Mouse (Mus musculus): Measurements from ENCODE around the gene Ppp1r12a. TPM values are rescaled to one million over a fixed set of nuclear protein-coding genes. Genes with fewer than 3 reads are reported as not detected.
A peak's percentile ranks its signal among the peaks of the same experiment; 100 is the strongest.

Ppp1r12a gene
- 62.9 and 71.9 TPM in 2 replicates for polyA plus RNA-seq (2016; fragmentation: Nextera tagmentation; extraction: Ambion mirVana)

DNA sequence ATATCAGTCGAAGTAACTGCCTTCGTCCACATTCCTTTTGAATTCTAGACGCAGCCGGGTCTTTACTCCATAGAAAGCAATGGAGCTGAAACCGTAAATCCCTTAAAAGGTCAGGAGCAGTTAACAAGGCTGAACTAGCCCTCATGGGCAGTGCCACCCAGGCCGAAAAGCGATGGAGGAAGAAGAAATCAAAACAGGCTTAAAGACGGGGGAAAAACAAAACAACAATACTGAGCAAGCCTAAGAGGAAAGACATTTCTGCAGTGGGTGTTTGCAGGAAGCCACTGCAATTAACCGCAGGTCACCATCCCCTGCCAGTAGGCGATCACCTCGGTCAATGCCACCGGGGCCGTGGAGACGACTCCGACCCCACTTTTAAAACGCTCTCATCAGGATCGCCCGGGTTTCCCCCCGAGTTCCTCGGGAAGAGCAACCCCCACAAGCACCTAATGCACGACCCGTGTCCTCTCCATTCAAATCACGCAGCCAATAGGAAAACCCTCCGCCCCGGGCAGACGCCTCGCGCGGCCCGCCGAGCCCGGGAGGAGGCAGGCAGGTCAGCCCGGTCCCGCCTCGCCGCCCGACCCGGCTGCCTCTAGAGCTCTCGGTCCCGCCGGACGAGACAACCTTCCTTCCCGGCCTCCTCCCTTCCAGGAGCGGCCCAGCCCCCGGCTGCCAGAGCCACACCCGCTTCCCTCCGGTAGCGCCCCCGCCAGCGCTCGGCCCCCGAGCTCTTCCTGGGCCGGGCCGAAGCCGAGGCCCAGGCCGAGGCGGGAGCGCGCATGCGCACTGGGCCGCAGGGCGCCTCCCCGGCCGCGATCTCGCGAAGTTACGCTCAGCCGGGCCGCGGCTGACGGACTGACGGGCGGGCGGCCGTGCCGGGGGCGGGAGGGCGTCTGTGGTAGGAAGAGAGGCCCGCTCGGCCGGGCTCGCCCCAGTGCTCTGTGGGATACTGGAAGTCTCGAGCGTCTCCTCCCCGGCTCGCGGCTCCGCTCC lies at the start of gene Ppp1r12a:
Gene Ppp1r12a, plus strand, starts transcription at position 933 of the 996 bp plus-strand sequence.
- Histone ChIP-seq H3K4me3 (peak within 1 kb of the TSS; percentile 84), H3K9me3 (replicated peaks) (no peaks in the 10 kb centered on the region), H3K27ac (peak within 1 kb of the TSS; percentile 99), H3K4me1 (peaks cover 20% of the 10 kb centered on the region), H3K27me3 (ENCODE audit: low read depth, poor library complexity, severe bottlenecking) (no peaks in the 10 kb centered on the region), H3K36me3 (no peaks in the 10 kb centered on the region)
- WGBS: under 1% methylated on average over 87 of the region's 89 CpGs
- DNase-seq (ENCODE audit: low spot score): peak; percentile 95

GRCm38 (mm10) chr10:108113361-108114237 lies 48.4 kb upstream of the Ppp1r12a start:
- no peaks in the 10 kb centered on the region for H3K9me3 ChIP-seq (replicated peaks)
- peak overlapping the region; percentile 17; the same call in 1 of the 2 replicates for H3K4me3 ChIP-seq
- peaks cover 5% of the 10 kb centered on the region for H3K4me1 ChIP-seq
- peak; percentile 38 for DNase-seq (ENCODE audit: low spot score)
- no peak overlapping the region for H3K27ac ChIP-seq
- no peaks in the 10 kb centered on the region for H3K36me3 ChIP-seq
- 54% methylated on average over 17 of the region's 17 CpGs for WGBS
- H3K27me3 ChIP-seq (ENCODE audit: low read depth, poor library complexity, severe bottlenecking): no peaks in the 10 kb centered on the region

DNA sequence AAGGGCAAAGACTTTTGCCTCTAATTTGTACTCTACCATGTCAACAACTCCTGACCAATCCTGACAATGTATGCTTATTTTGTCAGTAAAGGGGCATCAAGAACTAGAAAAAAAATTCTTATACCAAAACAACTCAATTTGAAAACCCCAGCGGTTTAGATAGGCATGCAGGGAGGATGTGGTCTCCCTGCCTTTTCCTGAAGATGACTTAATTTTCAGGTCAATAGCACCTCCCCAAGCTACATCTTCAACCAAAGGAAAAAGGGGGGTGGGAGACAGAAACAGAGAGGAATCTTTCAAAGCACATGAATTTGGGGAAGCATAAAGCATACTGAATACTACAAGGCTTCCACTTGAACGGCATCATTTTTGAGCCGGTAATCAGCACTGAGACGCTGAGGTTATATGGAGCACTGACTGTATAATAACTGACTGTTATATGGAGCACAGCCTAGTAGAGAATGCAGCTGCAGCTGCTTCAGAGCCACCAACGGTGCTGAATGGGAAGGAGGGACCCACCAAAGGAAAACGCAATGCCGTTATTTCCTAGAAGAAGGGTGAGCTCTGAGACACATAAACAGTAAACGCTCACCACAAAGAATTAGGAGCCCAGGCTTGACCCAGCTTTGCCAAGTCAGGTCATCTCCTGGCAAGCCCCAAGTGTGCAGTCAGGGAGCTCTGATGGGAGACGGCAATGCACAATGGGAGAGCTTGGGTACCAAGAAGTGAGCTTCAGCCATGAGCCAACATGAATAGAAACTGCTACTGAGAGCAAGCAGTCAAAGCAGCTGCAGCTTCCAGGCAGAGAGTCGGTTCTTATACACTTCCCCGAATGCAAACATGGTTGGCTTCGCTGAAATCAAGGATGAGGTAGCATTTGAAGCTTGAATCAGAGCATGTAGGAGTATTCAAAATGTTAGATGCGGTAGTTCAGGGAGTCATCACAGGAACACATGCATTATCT lies 43.5 kb upstream of the Ppp1r12a start:
- no peaks in the 10 kb centered on the region for H3K36me3 ChIP-seq
- H3K27ac ChIP-seq: no peak overlapping the region
- 87% methylated on average over 13 of the region's 13 CpGs for WGBS

GRCm38 (mm10) chr10:108119416-108119815 lies 42.6 kb upstream of the Ppp1r12a start:
- no peaks in the 10 kb centered on the region for H3K27me3 ChIP-seq (ENCODE audit: low read depth, poor library complexity, severe bottlenecking)
- 91% methylated on average over 1 of the region's 1 CpGs for WGBS
- no peaks in the 10 kb centered on the region for H3K4me1 ChIP-seq
- H3K4me3 ChIP-seq: no peak overlapping the region
- DNase-seq (ENCODE audit: low spot score): no peak
- no peak overlapping the region for H3K27ac ChIP-seq
- H3K9me3 ChIP-seq (replicated peaks): no peaks in the 10 kb centered on the region
- H3K36me3 ChIP-seq: no peaks in the 10 kb centered on the region

More for the DNA sequence above, 43.5 kb upstream of the Ppp1r12a start:
- Histone ChIP-seq H3K4me1 (peaks cover 2% of the 10 kb centered on the region), H3K27me3 (ENCODE audit: low read depth, poor library complexity, severe bottlenecking) (no peaks in the 10 kb centered on the region), H3K4me3 (no peak overlapping the region), H3K9me3 (replicated peaks) (no peaks in the 10 kb centered on the region)
- DNase-seq (ENCODE audit: low spot score): no peak

GRCm38 (mm10) chr10:108124934-108125599 lies 36.9 kb upstream of the Ppp1r12a start:
- no peak for DNase-seq (ENCODE audit: low spot score)
- no peak overlapping the region for H3K4me3 ChIP-seq
- H3K27me3 ChIP-seq (ENCODE audit: low read depth, poor library complexity, severe bottlenecking): no peaks in the 10 kb centered on the region
- H3K36me3 ChIP-seq: no peaks in the 10 kb centered on the region
- 85% methylated on average over 3 of the region's 3 CpGs for WGBS
- no peak overlapping the region for H3K27ac ChIP-seq
- H3K4me1 ChIP-seq: no peaks in the 10 kb centered on the region
- H3K9me3 ChIP-seq (replicated peaks): no peaks in the 10 kb centered on the region

GRCm38 (mm10) chr10:108129167-108129566 lies 32.8 kb upstream of the Ppp1r12a start:
- H3K9me3 ChIP-seq (replicated peaks): no peaks in the 10 kb centered on the region
- no peaks in the 10 kb centered on the region for H3K36me3 ChIP-seq
- no peak overlapping the region for H3K4me3 ChIP-seq
- H3K27ac ChIP-seq: no peak overlapping the region
- H3K4me1 ChIP-seq: no peaks in the 10 kb centered on the region
- WGBS: 95% methylated on average over 3 of the region's 3 CpGs
- no peak for DNase-seq (ENCODE audit: low spot score)
- no peaks in the 10 kb centered on the region for H3K27me3 ChIP-seq (ENCODE audit: low read depth, poor library complexity, severe bottlenecking)

DNA sequence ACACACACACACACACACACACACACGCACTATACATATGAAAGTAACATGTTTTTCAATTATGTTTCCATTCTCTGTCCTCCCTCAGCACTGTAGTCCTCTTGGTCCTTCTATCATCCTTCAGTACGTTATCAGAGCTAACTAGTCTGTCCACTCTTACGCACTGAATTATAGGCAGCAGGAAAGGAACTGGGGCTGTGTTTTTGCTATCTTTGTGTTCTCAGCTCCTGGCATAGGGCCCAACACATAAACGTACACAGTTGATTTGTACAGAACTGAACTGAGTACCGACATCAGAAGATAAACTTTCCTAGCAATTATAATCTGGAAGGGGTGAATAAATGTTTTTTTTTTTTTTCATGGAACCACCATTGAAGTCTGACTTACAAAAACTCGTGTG lies 30.1 kb upstream of the Ppp1r12a start:
- Histone ChIP-seq H3K27ac (no peak overlapping the region), H3K27me3 (ENCODE audit: low read depth, poor library complexity, severe bottlenecking) (no peaks in the 10 kb centered on the region), H3K9me3 (replicated peaks) (no peaks in the 10 kb centered on the region), H3K36me3 (no peaks in the 10 kb centered on the region), H3K4me3 (no peak overlapping the region), H3K4me1 (no peaks in the 10 kb centered on the region)
- DNase-seq (ENCODE audit: low spot score): no peak
- 90% methylated on average over 6 of the region's 6 CpGs for WGBS

- no peak for DNase-seq (ENCODE audit: low spot score)
- Histone ChIP-seq H3K27me3 (ENCODE audit: low read depth, poor library complexity, severe bottlenecking) (no peaks in the 10 kb centered on the region), H3K27ac (no peak overlapping the region), H3K4me1 (no peaks in the 10 kb centered on the region), H3K4me3 (no peak overlapping the region), H3K36me3 (no peaks in the 10 kb centered on the region), H3K9me3 (replicated peaks) (no peaks in the 10 kb centered on the region)
- 93% methylated on average over 6 of the region's 6 CpGs for WGBS
Observed at GRCm38 (mm10) chr10:108133253-108133652, 28.7 kb upstream of the Ppp1r12a start.

- Histone ChIP-seq H3K4me1 (no peaks in the 10 kb centered on the region), H3K27ac (no peak overlapping the region), H3K36me3 (no peaks in the 10 kb centered on the region), H3K9me3 (replicated peaks) (no peaks in the 10 kb centered on the region), H3K4me3 (no peak overlapping the region), H3K27me3 (ENCODE audit: low read depth, poor library complexity, severe bottlenecking) (no peaks in the 10 kb centered on the region)
- no peak for DNase-seq (ENCODE audit: low spot score)
- WGBS: 89% methylated on average over 5 of the region's 5 CpGs
Observed at GRCm38 (mm10) chr10:108133745-108134144, 28.2 kb upstream of the Ppp1r12a start.

DNA sequence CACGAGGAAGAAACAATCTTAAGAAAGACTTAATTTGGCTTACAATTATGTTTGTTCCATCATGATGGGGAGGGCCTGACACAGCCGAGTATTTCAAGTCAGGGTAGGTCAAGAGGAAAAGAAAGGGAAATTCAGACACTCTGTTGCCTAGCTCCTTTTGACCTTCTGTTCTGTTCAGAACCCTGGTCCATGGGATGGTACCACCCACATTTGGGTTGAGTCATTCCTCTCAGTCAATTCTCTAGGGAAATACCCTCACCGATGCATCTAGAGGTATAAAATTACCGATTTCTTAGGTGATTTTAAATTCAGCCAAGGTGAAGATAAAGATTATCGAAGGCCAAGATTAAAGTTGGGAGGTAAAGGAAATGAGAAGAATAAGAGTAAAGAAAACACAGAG lies 23.6 kb upstream of the Ppp1r12a start:
- Histone ChIP-seq H3K27ac (no peak overlapping the region), H3K9me3 (replicated peaks) (no peaks in the 10 kb centered on the region)
- WGBS: 89% methylated on average over 5 of the region's 5 CpGs

DNA sequence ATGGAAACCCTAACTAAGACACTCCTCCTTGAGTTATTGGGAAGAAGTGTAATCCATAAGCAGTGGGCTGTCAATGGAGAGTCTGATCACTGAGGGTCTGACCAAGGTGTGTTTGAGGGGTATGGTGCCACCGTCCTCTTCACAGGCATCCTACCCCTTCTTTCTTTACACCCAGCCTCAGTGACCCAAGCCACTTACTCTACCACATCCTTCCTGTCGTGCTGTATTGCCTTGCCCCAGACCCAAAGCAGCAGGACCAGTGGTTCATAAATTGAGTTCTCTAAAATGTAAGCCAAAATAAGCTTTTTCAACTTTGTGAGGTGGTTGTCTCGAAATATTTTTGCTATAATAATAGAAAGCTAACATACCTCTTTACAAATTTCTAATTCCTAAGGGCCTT lies 22.2 kb upstream of the Ppp1r12a start:
- Histone ChIP-seq H3K27me3 (ENCODE audit: low read depth, poor library complexity, severe bottlenecking) (no peaks in the 10 kb centered on the region), H3K4me3 (no peak overlapping the region), H3K9me3 (replicated peaks) (no peaks in the 10 kb centered on the region), H3K36me3 (no peaks in the 10 kb centered on the region), H3K27ac (no peak overlapping the region), H3K4me1 (no peaks in the 10 kb centered on the region)
- DNase-seq (ENCODE audit: low spot score): no peak
- WGBS: 82% methylated on average over 3 of the region's 3 CpGs

More for the DNA sequence above, 23.6 kb upstream of the Ppp1r12a start:
- no peaks in the 10 kb centered on the region for H3K36me3 ChIP-seq
- no peak overlapping the region for H3K4me3 ChIP-seq
- H3K27me3 ChIP-seq (ENCODE audit: low read depth, poor library complexity, severe bottlenecking): no peaks in the 10 kb centered on the region
- no peak for DNase-seq (ENCODE audit: low spot score)
- H3K4me1 ChIP-seq: no peaks in the 10 kb centered on the region
